ENCODE assay signal across 14 mouse cellular contexts in genomic region chr5:114162106-114162815, GRCm38 (mm10). TPM values are rescaled to one million over a fixed set of nuclear protein-coding genes. Genes with fewer than 3 reads are reported as not detected.
DNase-seq lines count a peak whose midpoint lies in the region; ATAC-seq and TF ChIP-seq lines count a peak whose summit lies in the region.
"Had no signal": no experiment of that assay in that cellular context is flagged by ENCODE, and none has a peak within 500 bp of the region (broad histone marks: within the 10 kb centered on the region; RNA-seq: fewer than 3 reads in every experiment).

No protein-coding gene starts in this region.

- ATAC-seq in liver, embryonic 11.5 days (replicated peaks; ENCODE audit: low FRiP score), result no peak
- no peak for ATAC-seq in hindbrain, embryonic 11.5 days (ENCODE audit: low FRiP score)

- no peaks in the 10 kb centered on the region for H3K9me3 ChIP-seq in liver, embryonic 11.5 days (ENCODE audit: control insufficient read depth, low read length)
- no peaks in the 10 kb centered on the region for H3K9me3 ChIP-seq in ES-E14 (ENCODE audit: control insufficient read depth, insufficient read depth, low read depth, low read length)
- H3K9me3 ChIP-seq in hindbrain, embryonic 11.5 days (ENCODE audit: control insufficient read depth, low read length), result no peaks in the 10 kb centered on the region
- H3K9me3 ChIP-seq: embryonic facial prominence, embryonic 12.5 days; heart, embryonic 10.5 days; stomach, embryonic 15.5 days had no signal

- in situ Hi-C loops in ES-E14 (cut with MboI; ENCODE audit: low sequenced_read_pairs in 2 of 2, unreplicated experiment in 2 of 2), result no loop called here

- no peak overlapping the region for H3K4me3 ChIP-seq in liver, embryonic 11.5 days (ENCODE audit: low read depth, low read length)
- no peak overlapping the region for H3K4me3 ChIP-seq in ES-E14 (ENCODE audit: insufficient read depth in 1 of 2, low read depth in 1 of 2, low read length in 2 of 2, poor library complexity in 1 of 2, severe bottlenecking in 1 of 2)
- H3K4me3 ChIP-seq in hindbrain, embryonic 11.5 days (ENCODE audit: low read depth, low read length), result no peak overlapping the region
- H3K4me3 ChIP-seq: embryonic facial prominence, embryonic 12.5 days; heart, embryonic 10.5 days; stomach, embryonic 15.5 days had no signal

- no peak for DNase-seq in liver, embryonic 11.5 days (ENCODE audit: low spot score)
- DNase-seq in liver (no peak), ES-E14 (ENCODE audit: low read depth, low spot score) (no peak), NIH3T3 (ENCODE audit: low read depth) (peak; percentile 76)
- DNase-seq in induced T-regulatory cell, adult 2 months (ENCODE audit: low read depth), result peak; percentile 34
- no peak for DNase-seq in urinary bladder, postnatal 25 days (ENCODE audit: low spot score)
- no peak for DNase-seq in hindbrain, embryonic 11.5 days (ENCODE audit: low spot score)
- DNase-seq: cerebellum, postnatal 14 days; kidney, adult 18-20 months; lung, postnatal 36 days; thymus, postnatal 25 days had no signal

- H3K36me3 ChIP-seq in liver, embryonic 11.5 days (ENCODE audit: control insufficient read depth, insufficient read depth, low read length), result no peaks in the 10 kb centered on the region
- H3K36me3 ChIP-seq in ES-E14 (ENCODE audit: control insufficient read depth, insufficient read depth, low read length, poor library complexity, severe bottlenecking), result no peaks in the 10 kb centered on the region
- H3K36me3 ChIP-seq in hindbrain, embryonic 11.5 days (ENCODE audit: control insufficient read depth, insufficient read depth, low read length), result no peaks in the 10 kb centered on the region
- H3K36me3 ChIP-seq: embryonic facial prominence, embryonic 12.5 days; stomach, embryonic 15.5 days had no signal

- WGBS in liver, embryonic 11.5 days, result 31% methylated on average over 12 of the region's 12 CpGs
- 52% methylated on average over 12 of the region's 12 CpGs for WGBS in hindbrain, embryonic 11.5 days

- H3K27ac ChIP-seq in liver, embryonic 11.5 days (ENCODE audit: low read depth, low read length), result no peak overlapping the region
- no peak overlapping the region for H3K27ac ChIP-seq in ES-E14 (ENCODE audit: insufficient read depth, low read depth, low read length, poor library complexity, severe bottlenecking)
- no peak overlapping the region for H3K27ac ChIP-seq in hindbrain, embryonic 11.5 days (ENCODE audit: low read depth, low read length)
- H3K27ac ChIP-seq: embryonic facial prominence, embryonic 12.5 days; heart, embryonic 10.5 days; stomach, embryonic 15.5 days had no signal

- H3K4me1 ChIP-seq in liver, embryonic 11.5 days (replicated peaks; ENCODE audit: control insufficient read depth, insufficient read depth, low read length), result no peaks in the 10 kb centered on the region
- H3K4me1 ChIP-seq in ES-E14 (ENCODE audit: control insufficient read depth in 2 of 2, insufficient read depth in 2 of 2, low read length in 2 of 2, poor library complexity in 1 of 2), result peaks cover 2 to 5% of the 10 kb centered on the region in 2 experiments; a peak in 2 of 4 replicates
- H3K4me1 ChIP-seq in hindbrain, embryonic 11.5 days (replicated peaks; ENCODE audit: control insufficient read depth, insufficient read depth, low read length), result no peaks in the 10 kb centered on the region
- H3K4me1 ChIP-seq: embryonic facial prominence, embryonic 12.5 days; heart, embryonic 10.5 days; stomach, embryonic 15.5 days had no signal

- H3K9ac ChIP-seq in liver, embryonic 11.5 days (ENCODE audit: low read depth, low read length), result no peak overlapping the region
- no peak overlapping the region for H3K9ac ChIP-seq in ES-E14 (ENCODE audit: insufficient read depth, low read depth, low read length, poor library complexity, severe bottlenecking)
- no peak overlapping the region for H3K9ac ChIP-seq in hindbrain, embryonic 11.5 days (ENCODE audit: low read depth, low read length)
- H3K9ac ChIP-seq: embryonic facial prominence, embryonic 12.5 days; stomach, embryonic 15.5 days had no signal

- no peaks in the 10 kb centered on the region for H3K27me3 ChIP-seq in liver, embryonic 11.5 days (replicated peaks; ENCODE audit: control insufficient read depth, insufficient read depth, low read length)
- H3K27me3 ChIP-seq in hindbrain, embryonic 11.5 days (ENCODE audit: control insufficient read depth, insufficient read depth, low read length), result no peaks in the 10 kb centered on the region
- H3K27me3 ChIP-seq: embryonic facial prominence, embryonic 12.5 days had no signal

- peak overlapping the region; percentile 13; the same call in 1 of the 2 replicates for H3K4me2 ChIP-seq in liver, embryonic 11.5 days
- H3K4me2 ChIP-seq in hindbrain, embryonic 11.5 days (replicated peaks; ENCODE audit: low read depth, low read length), result no peak overlapping the region
- H3K4me2 ChIP-seq: embryonic facial prominence, embryonic 12.5 days; stomach, embryonic 15.5 days had no signal

TF ChIP-seq in ES-E14, 5 proteins besides CTCF, POLR2A, EP300 and RAD21:
- TF ChIP-seq MAFK (IDR thresholded peaks at IDR 0.05; ENCODE audit: insufficient read depth, low read depth, low read length), result peak; percentile 48; the same call in 1 of the 2 replicates
- TF ChIP-seq CHD2 (IDR thresholded peaks at IDR 0.05; ENCODE audit: low read depth, low read length), result 0 out of 2 replicates have a peak, but pooled peaks have one; percentile 49
- no peak for TF ChIP-seq ZC3H11A (IDR thresholded peaks at IDR 0.05; ENCODE audit: borderline replicate concordance, low read depth, low read length)
- no peak for TF ChIP-seq ZNF384 (IDR thresholded peaks at IDR 0.05; ENCODE audit: low read depth, low read length)

RNA-seq across cellular contexts. Expression of gene Acacb, which starts 15.9 kb away (rescaled TPM):
- polyA plus RNA-seq in liver, embryonic 11.5 days (2014; fragmentation: Nextera tagmentation; extraction: Ambion mirVana), result 0.86 and 1.2 TPM in 2 replicates
- 10.5 and 16.9 TPM in 2 replicates for total RNA-seq in ES-E14 (2012; rRNA removed)
- polyA plus RNA-seq in hindbrain, embryonic 11.5 days (2014; fragmentation: Nextera tagmentation; extraction: Ambion mirVana), result 1.4 and 1.6 TPM in 2 replicates

RNA-seq across cellular contexts. Expression of gene Ung, which starts 32.1 kb away (rescaled TPM):
- 41.8 and 47.1 TPM in 2 replicates for polyA plus RNA-seq in liver, embryonic 11.5 days (2014; fragmentation: Nextera tagmentation; extraction: Ambion mirVana)
- 67.9 and 71.6 TPM in 2 replicates for total RNA-seq in ES-E14 (2012; rRNA removed)
- polyA plus RNA-seq in hindbrain, embryonic 11.5 days (2014; fragmentation: Nextera tagmentation; extraction: Ambion mirVana), result 18.1 and 25.5 TPM in 2 replicates

RNA-seq across cellular contexts. Expression of gene Alkbh2, which starts 34.2 kb away (rescaled TPM):
- 13.1 and 13.4 TPM in 2 replicates for polyA plus RNA-seq in liver, embryonic 11.5 days (2014; fragmentation: Nextera tagmentation; extraction: Ambion mirVana)
- total RNA-seq in ES-E14 (2012; rRNA removed), result 26.7 and 32.6 TPM in 2 replicates
- polyA plus RNA-seq in hindbrain, embryonic 11.5 days (2014; fragmentation: Nextera tagmentation; extraction: Ambion mirVana), result 9.4 and 9.8 TPM in 2 replicates

Comparison
In these comparisons a context has a peak if more than half of its experiments do, and no peak if none do; other contexts are left out.
1. DNase-seq: peak in NIH3T3 (single experiment) and induced T-regulatory cell, adult 2 months (single experiment); none in liver, embryonic 11.5 days (single experiment), liver (single experiment), ES-E14 (single experiment), urinary bladder, postnatal 25 days (single experiment) and hindbrain, embryonic 11.5 days (single experiment).